Mouse (Mus musculus) hindlimb bud, embryonic 11.5 days (tissue): ENCODE results near the gene Otos.
A peak's percentile ranks its signal among the peaks of the same experiment; 100 is the strongest.

Source experiments
- DNase-seq: peaks from one replicate; pipeline ENCODE4 v3.0.0-alpha.2; 2012; ENCODE audit warnings: low read depth, low spot score; ENCODE audit errors: extremely low spot score

The Otos gene

GRCm38 (mm10) chr1:92613175-92613574 is 35.5 kb downstream of the Otos start:
- DNase-seq = no peak

- DNase-seq = peak; percentile 56
Measured at GRCm38 (mm10) chr1:92611008-92611407, 37.6 kb downstream of the Otos start.

- no peak for DNase-seq
Measured at GRCm38 (mm10) chr1:92607711-92608110, 40.9 kb downstream of the Otos start.

GRCm38 (mm10) chr1:92605482-92605881 is 43.2 kb downstream of the Otos start, which contains the start of gene Olfr1410:
Olfr1410 (plus strand) TSS chr1:92605782.
- no peak for DNase-seq

DNA sequence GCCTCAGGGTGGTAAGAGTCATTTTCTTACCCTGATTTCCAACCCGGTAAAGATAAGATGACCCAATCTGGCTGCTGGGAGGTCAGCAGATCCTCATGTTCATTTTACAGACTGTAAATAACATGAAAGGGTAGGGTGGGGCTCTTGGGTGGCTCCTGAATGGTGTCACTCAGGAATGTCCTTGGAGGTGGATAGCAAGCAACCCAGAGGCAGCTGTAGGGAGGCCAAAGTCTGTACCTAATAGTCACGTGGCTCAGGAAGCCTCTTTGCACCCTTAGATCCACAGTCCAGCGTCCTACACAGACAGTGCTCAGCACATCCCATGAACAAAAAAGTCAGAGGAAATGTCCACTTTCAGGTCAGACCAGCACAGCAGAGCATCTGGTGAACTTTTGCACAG is 52.6 kb downstream of the Otos start:
- DNase-seq = no peak
